Mouse (Mus musculus): Measurements from ENCODE around the gene Ncoa3. TPM values are rescaled to one million over a fixed set of nuclear protein-coding genes. Genes with fewer than 3 reads are reported as not detected.

The Ncoa3 gene
- polyA plus RNA-seq, 2 experiments: 17.8 to 25.5 TPM

DNA sequence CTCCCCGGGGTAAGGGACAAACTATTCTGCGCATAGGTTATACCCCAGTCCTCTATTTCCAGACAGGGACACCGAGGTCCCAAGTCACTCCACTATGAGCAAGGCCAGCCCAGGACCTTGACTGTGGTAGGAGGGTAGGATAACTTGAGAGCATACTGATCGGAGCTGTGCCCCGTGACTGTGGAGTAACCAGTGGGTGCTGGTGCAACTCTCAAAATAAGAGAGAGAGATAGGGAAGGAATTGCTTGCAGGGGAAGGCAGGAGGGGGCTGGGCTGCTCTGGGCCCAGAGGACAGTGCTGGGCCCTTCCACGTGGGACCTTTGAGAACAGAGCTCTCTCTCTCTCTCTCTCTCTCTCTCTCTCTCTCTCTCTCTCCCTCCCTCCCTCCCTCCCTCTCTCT is 103.9 kb downstream of the Ncoa3 start:
- Histone ChIP-seq H3K27me3 (ENCODE audit: control insufficient read depth, insufficient read depth, low read length) (no peaks in the 10 kb centered on the region), H3K4me3 (replicated peaks; ENCODE audit: low read length) (no peak overlapping the region), H3K36me3 (ENCODE audit: control insufficient read depth, insufficient read depth, low read length) (peaks cover 80% of the 10 kb centered on the region), H3K9me3 (ENCODE audit: control insufficient read depth, low read length) (no peaks in the 10 kb centered on the region), H3K4me1 (ENCODE audit: control insufficient read depth, insufficient read depth, low read length) (no peaks in the 10 kb centered on the region), H3K4me2 (replicated peaks; ENCODE audit: low read depth, low read length, severe bottlenecking) (no peak overlapping the region), H3K27ac (replicated peaks; ENCODE audit: low read depth, low read length) (no peak overlapping the region), H3K9ac (ENCODE audit: low read depth, low read length, severe bottlenecking) (no peak overlapping the region)
- DNase-seq (ENCODE audit: low spot score) (no peak), ATAC-seq (ENCODE audit: low FRiP score, low read depth) (no peak)
- WGBS: 98% methylated on average over 5 of the region's 6 CpGs
- TF ChIP-seq POLR2A (IDR thresholded peaks at IDR 0.05; ENCODE audit: borderline replicate concordance, extremely low read depth, insufficient read depth, insufficient read length): no peak

DNA sequence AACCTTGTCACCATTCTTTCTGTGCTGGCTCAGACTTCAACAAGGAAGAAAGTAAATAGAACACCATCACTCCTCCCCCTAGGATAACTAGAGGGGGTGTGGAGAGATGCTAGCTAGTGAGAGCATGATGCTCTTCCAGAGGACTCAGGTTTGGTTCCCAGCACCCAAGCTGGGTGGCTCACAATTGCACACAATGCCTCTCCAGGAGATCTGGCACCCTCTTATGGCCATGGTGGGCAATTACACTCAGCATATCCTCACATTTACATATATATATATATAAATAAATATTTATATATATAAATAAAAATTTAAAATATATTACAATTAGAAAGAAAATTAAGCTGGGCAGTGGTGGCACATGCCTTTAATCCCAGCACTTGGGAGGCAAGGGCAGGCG is 104.4 kb downstream of the Ncoa3 start:
- WGBS: 100% methylated on average over 1 of the region's 1 CpGs
- H3K36me3 ChIP-seq (ENCODE audit: control insufficient read depth, insufficient read depth, low read length): peaks cover 78% of the 10 kb centered on the region
- H3K9me3 ChIP-seq (ENCODE audit: control insufficient read depth, low read length): no peaks in the 10 kb centered on the region
- no peak for DNase-seq (ENCODE audit: low spot score)
- no peak overlapping the region for H3K27ac ChIP-seq (replicated peaks; ENCODE audit: low read depth, low read length)
- H3K27me3 ChIP-seq (ENCODE audit: control insufficient read depth, insufficient read depth, low read length): no peaks in the 10 kb centered on the region
- no peak overlapping the region for H3K9ac ChIP-seq (ENCODE audit: low read depth, low read length, severe bottlenecking)
- ATAC-seq (ENCODE audit: low FRiP score, low read depth): no peak
- no peak overlapping the region for H3K4me2 ChIP-seq (replicated peaks; ENCODE audit: low read depth, low read length, severe bottlenecking)
- H3K4me1 ChIP-seq (ENCODE audit: control insufficient read depth, insufficient read depth, low read length): no peaks in the 10 kb centered on the region
- H3K4me3 ChIP-seq (replicated peaks; ENCODE audit: low read length): no peak overlapping the region
- TF ChIP-seq POLR2A (IDR thresholded peaks at IDR 0.05; ENCODE audit: borderline replicate concordance, extremely low read depth, insufficient read depth, insufficient read length): no peak

- H3K27me3 ChIP-seq (ENCODE audit: control insufficient read depth, insufficient read depth, low read length): no peaks in the 10 kb centered on the region
- peaks cover 73% of the 10 kb centered on the region for H3K36me3 ChIP-seq (ENCODE audit: control insufficient read depth, insufficient read depth, low read length)
- no peaks in the 10 kb centered on the region for H3K9me3 ChIP-seq (ENCODE audit: control insufficient read depth, low read length)
- WGBS: 81% methylated on average over 18 of the region's 18 CpGs
- no peak overlapping the region for H3K27ac ChIP-seq (replicated peaks; ENCODE audit: low read depth, low read length)
- no peak overlapping the region for H3K4me2 ChIP-seq (replicated peaks; ENCODE audit: low read depth, low read length, severe bottlenecking)
- TF ChIP-seq POLR2A (IDR thresholded peaks at IDR 0.05; ENCODE audit: borderline replicate concordance, extremely low read depth, insufficient read depth, insufficient read length): no peak
- H3K4me3 ChIP-seq (replicated peaks; ENCODE audit: low read length): no peak overlapping the region
- no peak overlapping the region for H3K9ac ChIP-seq (ENCODE audit: low read depth, low read length, severe bottlenecking)
- ATAC-seq (ENCODE audit: low FRiP score, low read depth) (no peak; the same call in 1 of the 2 replicates), DNase-seq (ENCODE audit: low spot score) (peak; percentile 47)
- no peaks in the 10 kb centered on the region for H3K4me1 ChIP-seq (ENCODE audit: control insufficient read depth, insufficient read depth, low read length)
Measured at GRCm38 (mm10) chr2:166097443-166098291, 105.2 kb downstream of the Ncoa3 start.

GRCm38 (mm10) chr2:166098292-166098933 is 106.0 kb downstream of the Ncoa3 start:
- no peak for TF ChIP-seq POLR2A (IDR thresholded peaks at IDR 0.05; ENCODE audit: borderline replicate concordance, extremely low read depth, insufficient read depth, insufficient read length)
- ATAC-seq (ENCODE audit: low FRiP score, low read depth): no peak
- no peak for DNase-seq (ENCODE audit: low spot score)
- H3K9me3 ChIP-seq (ENCODE audit: control insufficient read depth, low read length): no peaks in the 10 kb centered on the region
- no peak overlapping the region for H3K4me2 ChIP-seq (replicated peaks; ENCODE audit: low read depth, low read length, severe bottlenecking)
- peaks cover 72% of the 10 kb centered on the region for H3K36me3 ChIP-seq (ENCODE audit: control insufficient read depth, insufficient read depth, low read length)
- H3K27ac ChIP-seq (replicated peaks; ENCODE audit: low read depth, low read length): no peak overlapping the region
- no peak overlapping the region for H3K9ac ChIP-seq (ENCODE audit: low read depth, low read length, severe bottlenecking)
- 77% methylated on average over 15 of the region's 15 CpGs for WGBS
- no peak overlapping the region for H3K4me3 ChIP-seq (replicated peaks; ENCODE audit: low read length)
- H3K4me1 ChIP-seq (ENCODE audit: control insufficient read depth, insufficient read depth, low read length): no peaks in the 10 kb centered on the region
- no peaks in the 10 kb centered on the region for H3K27me3 ChIP-seq (ENCODE audit: control insufficient read depth, insufficient read depth, low read length)

GRCm38 (mm10) chr2:166100309-166101262 is 108.2 kb downstream of the Ncoa3 start:
- H3K4me3 ChIP-seq (replicated peaks; ENCODE audit: low read length): no peak overlapping the region
- 0 out of 2 replicates have a peak overlapping the region, but pooled peaks have one; percentile 19 for H3K27ac ChIP-seq (replicated peaks; ENCODE audit: low read depth, low read length)
- DNase-seq (ENCODE audit: low spot score): no peak
- no peak for ATAC-seq (ENCODE audit: low FRiP score, low read depth)
- peaks cover 65% of the 10 kb centered on the region for H3K36me3 ChIP-seq (ENCODE audit: control insufficient read depth, insufficient read depth, low read length)
- no peak for TF ChIP-seq POLR2A (IDR thresholded peaks at IDR 0.05; ENCODE audit: borderline replicate concordance, extremely low read depth, insufficient read depth, insufficient read length)
- H3K9me3 ChIP-seq (ENCODE audit: control insufficient read depth, low read length): no peaks in the 10 kb centered on the region
- H3K4me1 ChIP-seq (ENCODE audit: control insufficient read depth, insufficient read depth, low read length): no peaks in the 10 kb centered on the region; the same call in 1 of the 2 replicates
- H3K4me2 ChIP-seq (replicated peaks; ENCODE audit: low read depth, low read length, severe bottlenecking): no peak overlapping the region
- no peaks in the 10 kb centered on the region for H3K27me3 ChIP-seq (ENCODE audit: control insufficient read depth, insufficient read depth, low read length)
- no peak overlapping the region for H3K9ac ChIP-seq (ENCODE audit: low read depth, low read length, severe bottlenecking)
- WGBS: 85% methylated on average over 21 of the region's 21 CpGs

All from limb, embryonic 14.5 days (tissue).